Mouse (Mus musculus): ENCODE data around the gene Ctsh.

GRCm38 (mm10) chr9:90124873-90125245, 70.9 kb downstream of the Ctsh start:
- TF ChIP-seq CTCF (IDR thresholded peaks at IDR 0.05; ENCODE audit: control insufficient read depth, insufficient read depth, low read length) (no peak), POLR2A (IDR thresholded peaks at IDR 0.05; ENCODE audit: borderline replicate concordance, control insufficient read depth, low read depth, low read length) (no peak)
